Mouse (Mus musculus) cerebellum, adult 2 months (tissue): ENCODE results near the gene Ttf2.

Experiments used
- CTCF ChIP-seq: fragments of 200-500 bp; IDR thresholded peaks from 2 replicates; pipeline ENCODE4 v1.5.1; 2011; ENCODE audit warnings: low read depth, mild to moderate bottlenecking, control low read depth, low read length, moderate library complexity, borderline replicate concordance; ENCODE audit not compliant: insufficient read depth
- POLR2A ChIP-seq: fragments of 200-500 bp; IDR thresholded peaks from 2 replicates; pipeline ENCODE4 v1.6.1; 2011; ENCODE audit warnings: low read length, control low read depth, borderline replicate concordance; ENCODE audit not compliant: insufficient read depth

GRCm38 (mm10) chr3:100932077-100932944 is 37.2 kb downstream of the Ttf2 start:
- TF ChIP-seq POLR2A: no peak
- TF ChIP-seq CTCF: no peak
